Mouse (Mus musculus): ENCODE results near the gene Lpin1. TPM values are rescaled to one million over a fixed set of nuclear protein-coding genes. Genes with fewer than 3 reads are reported as not detected.
A peak's percentile ranks its signal among the peaks of the same experiment; 100 is the strongest.

Lpin1 gene
- polyA plus RNA-seq, 1 experiment from 2014 or later = 6.8 TPM

GRCm38 (mm10) chr12:16642000-16642399 lies 31.2 kb upstream of the Lpin1 start:
- in situ Hi-C loops (cut with MboI; ENCODE audit: low pct_unique_long_range_greater_than_20kb) = no loop called here
- DNase-seq (ENCODE audit: low read depth, low spot score) (no peak), ATAC-seq (no peak)
- CTCF ChIA-PET = interaction anchor here (2.5 kb wide), 1 partner anchor 74 kb away, joined by 8 read pairs; no protein-coding TSS in a partner anchor
- no peak for TF ChIP-seq CTCF (IDR thresholded peaks at IDR 0.05)
- POLR2A ChIA-PET = no interaction called here
- H3K27me3 ChIP-seq = no peaks in the 10 kb centered on the region

DNA sequence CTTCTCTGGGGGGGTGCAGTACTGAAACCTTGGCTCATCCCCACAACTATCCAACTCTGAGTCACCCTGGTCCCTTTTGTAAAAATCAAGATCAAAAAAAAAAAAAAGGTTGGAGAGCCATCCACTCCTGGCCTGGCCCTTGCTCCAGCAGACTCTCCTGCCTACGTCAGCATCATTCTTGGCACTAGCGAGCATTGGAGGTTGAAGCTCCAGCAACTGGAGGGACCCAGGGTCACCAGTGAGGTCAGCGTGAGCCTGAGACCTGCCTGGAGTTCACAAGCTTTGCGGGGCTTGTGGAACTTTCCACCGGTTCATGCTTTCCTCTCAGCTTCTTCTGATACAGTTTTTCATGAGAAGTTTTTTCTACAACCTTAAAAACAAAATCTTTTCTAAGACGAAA lies 29.3 kb upstream of the Lpin1 start:
- CTCF ChIA-PET = interaction anchor here (0.8 kb wide), 1 partner anchor 70 kb away, joined by 3 read pairs; no protein-coding TSS in a partner anchor
- TF ChIP-seq CTCF (IDR thresholded peaks at IDR 0.05) = no peak
- in situ Hi-C loops (cut with MboI; ENCODE audit: low pct_unique_long_range_greater_than_20kb) = no loop called here
- H3K27me3 ChIP-seq = no peaks in the 10 kb centered on the region
- DNase-seq (ENCODE audit: low read depth, low spot score) (no peak), ATAC-seq (no peak)
- POLR2A ChIA-PET = no interaction called here

- H3K27me3 ChIP-seq = no peaks in the 10 kb centered on the region
- ChIA-PET CTCF (interaction anchor here (0.8 kb wide), 1 partner anchor 69 kb away, joined by 3 read pairs; no protein-coding TSS in a partner anchor), POLR2A (no interaction called here)
- DNase-seq (ENCODE audit: low read depth, low spot score) (no peak), ATAC-seq (no peak)
- in situ Hi-C loops (cut with MboI; ENCODE audit: low pct_unique_long_range_greater_than_20kb) = no loop called here
- peak; percentile 58 for TF ChIP-seq CTCF (IDR thresholded peaks at IDR 0.05)
Measured at GRCm38 (mm10) chr12:16639078-16639771, 28.5 kb upstream of the Lpin1 start.

- ChIA-PET POLR2A (no interaction called here), CTCF (interaction anchor here (1.4 kb wide), 1 partner anchor 67 kb away, joined by 5 read pairs; no protein-coding TSS in a partner anchor)
- H3K27me3 ChIP-seq = no peaks in the 10 kb centered on the region
- in situ Hi-C loops (cut with MboI; ENCODE audit: low pct_unique_long_range_greater_than_20kb) = no loop called here
- ATAC-seq (no peak), DNase-seq (ENCODE audit: low read depth, low spot score) (no peak)
- TF ChIP-seq CTCF (IDR thresholded peaks at IDR 0.05) = no peak
Measured at GRCm38 (mm10) chr12:16635816-16636215, 25.1 kb upstream of the Lpin1 start.

DNA sequence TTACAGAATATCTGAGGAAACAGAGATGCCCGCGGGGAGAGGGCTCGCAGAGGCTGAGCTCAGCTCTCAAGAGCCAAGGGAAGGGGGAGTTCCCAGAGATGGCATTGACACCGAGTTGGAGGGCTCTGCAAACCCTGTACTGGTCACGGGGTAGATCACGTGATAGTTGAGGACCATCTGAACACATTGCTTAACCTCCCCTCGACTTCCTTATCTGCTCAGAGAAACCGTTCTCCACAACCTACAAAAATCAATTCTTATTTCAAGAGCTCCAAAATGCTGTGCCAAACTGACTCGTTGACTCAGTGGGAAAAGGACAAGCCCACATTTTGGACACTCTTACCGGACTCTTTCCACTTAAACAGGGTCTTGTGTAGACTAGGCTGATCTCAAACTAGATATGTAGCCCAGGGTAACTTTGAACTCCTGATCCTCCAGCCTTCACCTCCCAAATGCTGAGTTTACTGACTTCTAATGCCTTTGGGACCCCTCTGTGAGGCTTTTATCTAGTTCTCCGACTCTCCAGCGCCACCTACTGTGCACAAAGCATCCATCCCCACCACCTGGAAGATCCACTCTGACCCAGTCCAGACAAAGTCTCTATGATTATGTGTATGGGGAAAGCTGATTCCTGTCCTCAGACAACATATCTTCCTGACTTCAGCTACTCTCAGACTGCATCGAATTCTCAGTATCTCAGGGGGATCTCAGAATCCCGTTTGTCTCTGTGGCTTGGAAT lies 23.5 kb upstream of the Lpin1 start:
- ChIA-PET POLR2A (no interaction called here), CTCF (interaction anchor here (0.7 to 2.0 kb wide), 13 partner anchors 12 to 73 kb away, joined by 3 to 13 read pairs (median 3); no protein-coding TSS in a partner anchor)
- H3K27me3 ChIP-seq = no peaks in the 10 kb centered on the region
- in situ Hi-C loops (cut with MboI; ENCODE audit: low pct_unique_long_range_greater_than_20kb) = loop anchor here (5.0 kb wide), 1 partner anchor 67 kb away; no protein-coding TSS in a partner anchor
- TF ChIP-seq CTCF (IDR thresholded peaks at IDR 0.05) = peak; percentile 81
- DNase-seq (ENCODE audit: low read depth, low spot score) = no peak
- ATAC-seq = no peak

GRCm38 (mm10) chr12:16633235-16633634 lies 22.5 kb upstream of the Lpin1 start:
- H3K27me3 ChIP-seq = no peaks in the 10 kb centered on the region
- CTCF ChIA-PET = interaction anchor here (1.2 to 2.0 kb wide), 5 partner anchors 13 to 72 kb away, joined by 3 to 8 read pairs (median 5); no protein-coding TSS in a partner anchor
- in situ Hi-C loops (cut with MboI; ENCODE audit: low pct_unique_long_range_greater_than_20kb) = loop anchor here (5.0 kb wide), 1 partner anchor 66 kb away; no protein-coding TSS in a partner anchor
- POLR2A ChIA-PET = no interaction called here
- ATAC-seq (no peak), DNase-seq (ENCODE audit: low read depth, low spot score) (no peak)
- no peak for TF ChIP-seq CTCF (IDR thresholded peaks at IDR 0.05)

GRCm38 (mm10) chr12:16631423-16631822 lies 20.7 kb upstream of the Lpin1 start:
- TF ChIP-seq CTCF (IDR thresholded peaks at IDR 0.05) = no peak
- in situ Hi-C loops (cut with MboI; ENCODE audit: low pct_unique_long_range_greater_than_20kb) = loop anchor here (5.0 kb wide), 1 partner anchor 64 kb away; no protein-coding TSS in a partner anchor

DNA sequence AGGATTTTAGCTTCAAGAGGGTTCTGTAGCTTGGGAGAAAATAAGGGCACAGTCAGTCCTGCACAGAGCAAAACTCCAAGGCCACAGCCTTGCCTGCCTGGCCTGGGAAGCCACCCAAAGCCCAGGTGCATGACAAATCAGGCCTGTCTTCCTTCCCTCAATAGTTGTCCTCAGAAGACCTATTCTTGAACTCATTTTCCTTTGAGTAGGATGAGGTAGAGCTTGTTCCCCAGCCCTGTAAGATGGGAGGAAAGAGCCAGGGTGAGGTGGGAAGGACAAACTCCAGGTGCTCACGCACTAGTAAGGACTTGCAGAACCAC lies 20.1 kb upstream of the Lpin1 start:
- no peak for TF ChIP-seq CTCF (IDR thresholded peaks at IDR 0.05)
- POLR2A ChIA-PET = interaction anchor here (1.5 kb wide), 1 partner anchor 10 kb away, joined by 4 read pairs; no protein-coding TSS in a partner anchor
- CTCF ChIA-PET = interaction anchor here (1.2 kb wide), 1 partner anchor 21 kb away, joined by 3 read pairs; no protein-coding TSS in a partner anchor

More at GRCm38 (mm10) chr12:16631423-16631822, 20.7 kb upstream of the Lpin1 start:
- ChIA-PET CTCF (interaction anchor here (0.6 kb wide), 1 partner anchor 81 kb away, joined by 3 read pairs; no protein-coding TSS in a partner anchor), POLR2A (no interaction called here)
- no peak for DNase-seq (ENCODE audit: low read depth, low spot score)
- no peak for ATAC-seq
- no peaks in the 10 kb centered on the region for H3K27me3 ChIP-seq

GRCm38 (mm10) chr12:16630152-16630865 lies 19.5 kb upstream of the Lpin1 start:
- DNase-seq (ENCODE audit: low read depth, low spot score) (no peak), ATAC-seq (no peak)
- ChIA-PET CTCF (interaction anchor here (1.2 to 1.6 kb wide), 2 partner anchors 10 to 20 kb away, joined by 3 to 6 read pairs; no protein-coding TSS in a partner anchor), POLR2A (interaction anchor here (1.5 kb wide), 1 partner anchor 9 kb away, joined by 4 read pairs; no protein-coding TSS in a partner anchor)
- no peaks in the 10 kb centered on the region for H3K27me3 ChIP-seq
- in situ Hi-C loops (cut with MboI; ENCODE audit: low pct_unique_long_range_greater_than_20kb) = loop anchor here (5.0 kb wide), 1 partner anchor 63 kb away; no protein-coding TSS in a partner anchor
- TF ChIP-seq CTCF (IDR thresholded peaks at IDR 0.05) = no peak

More for the DNA sequence above, 20.1 kb upstream of the Lpin1 start:
- in situ Hi-C loops (cut with MboI; ENCODE audit: low pct_unique_long_range_greater_than_20kb) = loop anchor here (5.0 kb wide), 1 partner anchor 64 kb away; no protein-coding TSS in a partner anchor
- ATAC-seq (no peak), DNase-seq (ENCODE audit: low read depth, low spot score) (no peak)
- H3K27me3 ChIP-seq = no peaks in the 10 kb centered on the region

GRCm38 (mm10) chr12:16620230-16620629 lies 9.5 kb upstream of the Lpin1 start:
- ChIA-PET POLR2A (no interaction called here), CTCF (interaction anchor here (1.8 to 3.0 kb wide), 2 partner anchors 10 to 14 kb away, joined by 6 read pairs; no protein-coding TSS in a partner anchor)
- DNase-seq (ENCODE audit: low read depth, low spot score) (no peak), ATAC-seq (no peak)
- TF ChIP-seq CTCF (IDR thresholded peaks at IDR 0.05) = no peak
- in situ Hi-C loops (cut with MboI; ENCODE audit: low pct_unique_long_range_greater_than_20kb) = no loop called here
- H3K27me3 ChIP-seq = no peaks in the 10 kb centered on the region

All from Patski (cell line).